Mouse (Mus musculus) E14TG2a.4 (cell line): ENCODE results near the gene Slc39a7.

Source experiments
- CTCF ChIP-seq: conservative IDR thresholded peaks from 2 replicates; pipeline ENCODE4 v1.5.1; 2014; ENCODE audit warnings: low read length
- NANOG ChIP-seq: IDR thresholded peaks from 2 replicates; pipeline ENCODE4 v1.6.1; 2014; ENCODE audit warnings: borderline replicate concordance, low read length, mixed read lengths

DNA sequence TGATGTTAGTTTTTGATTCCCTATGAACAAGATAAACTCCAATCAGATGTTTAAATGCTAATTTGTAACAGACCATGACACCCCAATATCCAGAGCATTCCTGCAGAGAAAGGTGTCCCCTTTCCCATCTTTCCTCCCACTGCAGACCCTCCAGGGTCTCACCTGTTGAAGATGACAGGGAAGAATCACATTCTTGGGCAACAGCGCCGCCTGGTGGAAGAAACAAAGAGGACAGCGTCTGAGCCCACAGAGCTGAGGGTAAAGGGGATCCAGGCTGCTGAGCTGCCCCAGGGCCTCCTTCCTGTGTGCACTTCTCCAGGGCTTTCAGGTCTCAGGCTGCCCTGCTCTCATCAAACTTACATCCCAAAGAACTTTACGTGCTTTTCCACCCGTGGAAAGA lies 28.1 kb downstream of the Slc39a7 start:
- TF ChIP-seq NANOG (no peak), CTCF (peak; percentile 96)
